ENCODE assay signal across 16 mouse cellular contexts in the genomic region with DNA sequence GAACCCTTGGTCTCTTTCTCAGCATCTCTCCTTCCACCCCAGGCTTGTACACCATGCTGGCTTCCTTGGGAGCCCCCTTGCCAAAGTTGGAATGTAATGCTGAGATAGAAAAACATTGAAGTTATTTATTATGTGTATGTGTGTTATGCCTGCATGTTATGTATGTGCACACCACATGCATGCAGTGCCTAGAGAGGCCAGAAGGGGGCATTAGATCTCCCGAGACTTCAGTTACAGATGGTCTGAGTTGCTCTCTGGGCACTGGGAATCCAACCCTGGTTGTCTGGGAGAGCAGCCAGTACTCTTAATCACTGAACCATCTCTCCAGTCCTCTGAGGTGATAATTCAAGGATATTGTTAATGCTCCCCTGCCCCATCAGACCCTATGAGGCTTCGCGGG. TPM values are rescaled to one million over a fixed set of nuclear protein-coding genes. Genes with fewer than 3 reads are reported as not detected.
DNase-seq lines count a peak whose midpoint lies in the region; ATAC-seq and TF ChIP-seq lines count a peak whose summit lies in the region.
"Had no signal": no experiment of that assay in that cellular context is flagged by ENCODE, and none has a peak within 500 bp of the region (broad histone marks: within the 10 kb centered on the region; RNA-seq: fewer than 3 reads in every experiment).

No protein-coding gene starts in this region.

- ATAC-seq in liver, embryonic 14.5 days (ENCODE audit: insufficient read depth): no peak
- ATAC-seq in liver, embryonic 12.5 days: no peak
- ATAC-seq: forebrain, embryonic 13.5 days; midbrain, embryonic 15.5 days had no signal

- H3K79me2 ChIP-seq in heart, adult 2 months (replicated peaks; ENCODE audit: control insufficient read depth, insufficient read depth, low read length): no peaks in the 10 kb centered on the region
- no peaks in the 10 kb centered on the region for H3K79me2 ChIP-seq in CH12.LX (replicated peaks; ENCODE audit: control insufficient read depth, extremely low read depth, insufficient read depth, poor library complexity, severe bottlenecking)

- TF ChIP-seq EP300 in heart, adult 2 months (IDR thresholded peaks at IDR 0.05; ENCODE audit: insufficient read depth, low read depth, low read length): no peak
- no peak for TF ChIP-seq EP300 in liver, embryonic 14.5 days (IDR thresholded peaks at IDR 0.05; ENCODE audit: low read depth)
- TF ChIP-seq EP300 in CH12.LX (IDR thresholded peaks at IDR 0.05; ENCODE audit: low read length): no peak

- H3K4me2 ChIP-seq in liver, embryonic 14.5 days (ENCODE audit: low read depth): no peak overlapping the region
- H3K4me2 ChIP-seq in liver, embryonic 12.5 days: no peak overlapping the region
- no peak overlapping the region for H3K4me2 ChIP-seq in CH12.LX (ENCODE audit: insufficient read depth, low read depth, poor library complexity, severe bottlenecking)
- H3K4me2 ChIP-seq: forebrain, embryonic 13.5 days; heart, embryonic 13.5 days; limb, embryonic 13.5 days; midbrain, embryonic 15.5 days; stomach, embryonic 15.5 days had no signal

- intact Hi-C loops in heart, adult 2 months (cut with DNase I): no loop called here

- H3K4me1 ChIP-seq in heart, adult 2 months (ENCODE audit: control insufficient read depth, insufficient read depth, low read length): peaks cover 2% of the 10 kb centered on the region; the same call in 1 of the 2 replicates
- no peaks in the 10 kb centered on the region for H3K4me1 ChIP-seq in liver, embryonic 14.5 days (replicated peaks; ENCODE audit: control insufficient read depth in 2 of 2, insufficient read depth in 2 of 2, low read length in 1 of 2)
- H3K4me1 ChIP-seq in liver, embryonic 12.5 days: 0 out of 2 replicates have a peak, but pooled peaks cover 12% of the 10 kb centered on the region
- no peaks in the 10 kb centered on the region for H3K4me1 ChIP-seq in CH12.LX (ENCODE audit: control insufficient read depth in 1 of 2, insufficient read depth in 2 of 2)

- H3K4me3 ChIP-seq in heart, adult 2 months: no peak overlapping the region
- no peak overlapping the region for H3K4me3 ChIP-seq in liver, embryonic 14.5 days (ENCODE audit: insufficient read depth in 1 of 2, low read depth in 2 of 2, low read length in 2 of 2)
- H3K4me3 ChIP-seq in liver, embryonic 12.5 days: no peak overlapping the region
- no peak overlapping the region for H3K4me3 ChIP-seq in CH12.LX (replicated peaks in 1 of 3; ENCODE audit: low read depth in 2 of 3, low read length in 2 of 3, poor library complexity in 1 of 3)
- H3K4me3 ChIP-seq: forebrain, embryonic 13.5 days; heart, embryonic 13.5 days; limb, embryonic 13.5 days; midbrain, embryonic 15.5 days; stomach, embryonic 15.5 days had no signal

- no peak overlapping the region for H3K27ac ChIP-seq in heart, adult 2 months
- H3K27ac ChIP-seq in liver, embryonic 14.5 days: no peak overlapping the region
- no peak overlapping the region for H3K27ac ChIP-seq in liver, embryonic 12.5 days
- H3K27ac ChIP-seq in CH12.LX (ENCODE audit: insufficient read depth, low read depth): no peak overlapping the region
- H3K27ac ChIP-seq: forebrain, embryonic 13.5 days; heart, embryonic 13.5 days; limb, embryonic 13.5 days; midbrain, embryonic 15.5 days; stomach, embryonic 15.5 days had no signal

- no peak overlapping the region for H3K9ac ChIP-seq in heart, adult 2 months (ENCODE audit: low read depth, low read length)
- H3K9ac ChIP-seq in liver, embryonic 14.5 days (replicated peaks): no peak overlapping the region
- H3K9ac ChIP-seq in liver, embryonic 12.5 days: no peak overlapping the region
- H3K9ac ChIP-seq in CH12.LX (ENCODE audit: insufficient read depth, low read depth): no peak overlapping the region
- H3K9ac ChIP-seq: forebrain, embryonic 13.5 days; heart, embryonic 13.5 days; limb, embryonic 13.5 days; midbrain, embryonic 15.5 days; stomach, embryonic 15.5 days had no signal

- peak; percentile 27 for TF ChIP-seq CTCF in heart, adult 2 months (IDR thresholded peaks at IDR 0.05)
- peak; percentile 58 for TF ChIP-seq CTCF in liver, embryonic 14.5 days (IDR thresholded peaks at IDR 0.05; ENCODE audit: low read depth)
- peak; percentile 32 to 40; a peak in 3 of 4 replicates for TF ChIP-seq CTCF in CH12.LX (conservative IDR thresholded peaks at IDR 0.05 in 1 of 2, IDR thresholded peaks at IDR 0.05 in 1 of 2; ENCODE audit: low read depth in 2 of 2, low read length in 2 of 2)

- H3K27me3 ChIP-seq in heart, adult 2 months (ENCODE audit: control insufficient read depth, insufficient read depth, low read length): no peaks in the 10 kb centered on the region
- H3K27me3 ChIP-seq in liver, embryonic 14.5 days (ENCODE audit: control insufficient read depth, insufficient read depth, low read length): peaks cover 4% of the 10 kb centered on the region
- peaks cover 27% of the 10 kb centered on the region for H3K27me3 ChIP-seq in liver, embryonic 12.5 days (replicated peaks)
- peaks cover 85% of the 10 kb centered on the region for H3K27me3 ChIP-seq in CH12.LX (replicated peaks)
- H3K27me3 ChIP-seq: limb, embryonic 13.5 days; midbrain, embryonic 15.5 days; stomach, embryonic 15.5 days had no signal

- WGBS in heart, adult 2 months: 90% methylated on average over 3 of the region's 3 CpGs
- 81% methylated on average over 3 of the region's 3 CpGs for WGBS in liver, embryonic 14.5 days (ENCODE audit: insufficient replicate concordance)
- WGBS in liver, embryonic 12.5 days (ENCODE audit: insufficient replicate concordance): 77% methylated on average over 3 of the region's 3 CpGs

- H3K9me3 ChIP-seq in liver, embryonic 14.5 days (ENCODE audit: control insufficient read depth, low read length): no peaks in the 10 kb centered on the region
- no peaks in the 10 kb centered on the region for H3K9me3 ChIP-seq in liver, embryonic 12.5 days (replicated peaks)
- H3K9me3 ChIP-seq in CH12.LX (replicated peaks; ENCODE audit: low read length): peaks cover 8% of the 10 kb centered on the region
- H3K9me3 ChIP-seq: forebrain, embryonic 13.5 days; heart, embryonic 13.5 days; limb, embryonic 13.5 days; midbrain, embryonic 15.5 days; stomach, embryonic 15.5 days had no signal

- TF ChIP-seq RAD21 in CH12.LX (IDR thresholded peaks at IDR 0.05; ENCODE audit: low read depth, low read length): no peak

- dilution Hi-C loops in CH12.LX (cut with MboI; ENCODE audit: extremely low pct_ligation_motif_present, extremely low pct_unique_long_range_greater_than_20kb, low sequenced_read_pairs): no loop called here

- no peak for DNase-seq in heart, adult 2 months
- no peak for DNase-seq in heart, postnatal 4 days
- no peak for DNase-seq in liver, embryonic 14.5 days (ENCODE audit: low read depth in 3 of 3, low spot score in 3 of 3)
- DNase-seq in CH12.LX (ENCODE audit: extremely low read depth) (no peak), R1 (ENCODE audit: low read depth, low spot score) (peak; percentile 66)
- no peak for DNase-seq in right cerebral cortex, postnatal 4 days
- DNase-seq: cerebellum, postnatal 25 days; heart, postnatal 36 days; lung, adult 18-20 months; thymus, postnatal 25 days had no signal

- TF ChIP-seq POLR2A in heart, adult 2 months (IDR thresholded peaks at IDR 0.05; ENCODE audit: insufficient read depth, low read depth, low read length): no peak
- no peak for TF ChIP-seq POLR2A in CH12.LX (IDR thresholded peaks at IDR 0.05; ENCODE audit: low read depth, low read length)

- H3K36me3 ChIP-seq in heart, adult 2 months (ENCODE audit: control insufficient read depth, insufficient read depth, low read length): no peaks in the 10 kb centered on the region
- H3K36me3 ChIP-seq in liver, embryonic 14.5 days (replicated peaks; ENCODE audit: control insufficient read depth, insufficient read depth, low read depth): no peaks in the 10 kb centered on the region
- no peaks in the 10 kb centered on the region for H3K36me3 ChIP-seq in liver, embryonic 12.5 days
- no peaks in the 10 kb centered on the region for H3K36me3 ChIP-seq in CH12.LX (replicated peaks in 1 of 2; ENCODE audit: control insufficient read depth in 1 of 2, insufficient read depth in 1 of 2, low read length in 1 of 2)
- H3K36me3 ChIP-seq: midbrain, embryonic 15.5 days had no signal

- in situ Hi-C loops in CH12.LX (cut with MboI; ENCODE audit: low pct_ligation_motif_present, low pct_unique_long_range_greater_than_20kb, low sequenced_read_pairs): no loop called here

TF ChIP-seq in CH12.LX, 34 proteins besides CTCF, POLR2A, EP300 and RAD21:
- no peak for TF ChIP-seq ELF1 (IDR thresholded peaks at IDR 0.05; ENCODE audit: low read depth, low read length)
- TF ChIP-seq POLR2AphosphoS2 (IDR thresholded peaks at IDR 0.05; ENCODE audit: low read depth, low read length): no peak
- no peak for TF ChIP-seq MXI1 (IDR thresholded peaks at IDR 0.05; ENCODE audit: low read depth, low read length)
- no peak for TF ChIP-seq ZNF384 (IDR thresholded peaks at IDR 0.05; ENCODE audit: low read depth, low read length)
- TF ChIP-seq GABPA (IDR thresholded peaks at IDR 0.05; ENCODE audit: insufficient replicate concordance, low read depth, low read length): no peak
- TF ChIP-seq JUND (conservative IDR thresholded peaks at IDR 0.05; ENCODE audit: low read depth, low read length): no peak
- no peak for TF ChIP-seq E2F4 (IDR thresholded peaks at IDR 0.05; ENCODE audit: insufficient replicate concordance, low read depth, low read length)
- TF ChIP-seq SIN3A (IDR thresholded peaks at IDR 0.05; ENCODE audit: low read length): no peak
- TF ChIP-seq ZMIZ1 (IDR thresholded peaks at IDR 0.05; ENCODE audit: low read depth, low read length): no peak
TF ChIP-seq in CH12.LX: peak in this region for 0.

RNA-seq across cellular contexts. Expression of a gene that starts 4.6 kb away (rescaled TPM):
- 1 to 10 TPM; 5.0 to 5.5 TPM for total RNA-seq in heart, adult 2 months (2021)
- 7.2 and 8.4 TPM in 2 replicates for polyA plus RNA-seq in heart, adult 2 months (2012; rRNA removed)
- 10 to 100 TPM; 33.1 to 34.7 TPM for total RNA-seq in heart, postnatal 4 days (2021)
- 2.0 and 3.0 TPM in 2 replicates for polyA plus RNA-seq in liver, embryonic 14.5 days (2012; rRNA removed)
- 1.5 and 2.3 TPM in 2 replicates for polyA plus RNA-seq in liver, embryonic 14.5 days (2014; fragmentation: Nextera tagmentation; extraction: Ambion mirVana)
- polyA plus RNA-seq in liver, embryonic 12.5 days (2016; fragmentation: Nextera tagmentation; extraction: Ambion mirVana): 4.2 and 4.9 TPM in 2 replicates
- total RNA-seq in CH12.LX (2012; rRNA removed) (0.13 TPM in 1 of 2 replicates, not detected in the other), CH12.LX (2014; rRNA removed) (not detected in 2 replicates)
- polyA plus RNA-seq in CH12.LX (2012; ENCODE audit: insufficient read length, low read depth): not detected in 2 replicates

RNA-seq across cellular contexts. Expression of a gene that starts 50.1 kb away (rescaled TPM):
- 10 to 100 TPM; 31.4 to 38.0 TPM for total RNA-seq in heart, adult 2 months (2021)
- polyA plus RNA-seq in heart, adult 2 months (2012; rRNA removed): 59.3 and 63.7 TPM in 2 replicates
- 10 to 100 TPM; 40.5 to 42.1 TPM for total RNA-seq in heart, postnatal 4 days (2021)
- polyA plus RNA-seq in liver, embryonic 14.5 days (2012; rRNA removed): 24.9 and 31.4 TPM in 2 replicates
- 38.9 and 41.3 TPM in 2 replicates for polyA plus RNA-seq in liver, embryonic 14.5 days (2014; fragmentation: Nextera tagmentation; extraction: Ambion mirVana)
- 41.9 and 42.5 TPM in 2 replicates for polyA plus RNA-seq in liver, embryonic 12.5 days (2016; fragmentation: Nextera tagmentation; extraction: Ambion mirVana)
- 31.4 and 32.5 TPM in 2 replicates for total RNA-seq in CH12.LX (2012; rRNA removed)
- 26.2 and 26.5 TPM in 2 replicates for total RNA-seq in CH12.LX (2014; rRNA removed)
- 34.2 and 38.6 TPM in 2 replicates for polyA plus RNA-seq in CH12.LX (2012; ENCODE audit: insufficient read length, low read depth)
